Mouse (Mus musculus): Measurements from ENCODE around the gene Cpa1. TPM values are rescaled to one million over a fixed set of nuclear protein-coding genes. Genes with fewer than 3 reads are reported as not detected.

The Cpa1 gene
- polyA plus RNA-seq, 1 experiment from 2014 or later = 1.3 TPM

GRCm38 (mm10) chr6:30600033-30600432 lies 39.0 kb upstream of the Cpa1 start:
- no peak for TF ChIP-seq EP300 (optimal IDR thresholded peaks at IDR 0.05)
- no peak for TF ChIP-seq CTCF (IDR thresholded peaks at IDR 0.05; ENCODE audit: low read depth)
- Histone ChIP-seq H3K9me3 (ENCODE audit: control insufficient read depth, low read length) (no peaks in the 10 kb centered on the region), H3K4me1 (replicated peaks; ENCODE audit: control insufficient read depth, insufficient read depth) (no peaks in the 10 kb centered on the region), H3K27ac (replicated peaks) (no peak overlapping the region), H3K4me3 (ENCODE audit: low read depth, low read length) (no peak overlapping the region), H3K9ac (ENCODE audit: low read length) (no peak overlapping the region), H3K4me2 (replicated peaks; ENCODE audit: low read depth) (no peak overlapping the region), H3K27me3 (ENCODE audit: control insufficient read depth, insufficient read depth, low read length) (no peaks in the 10 kb centered on the region), H3K36me3 (ENCODE audit: control insufficient read depth, insufficient read depth, low read length) (no peaks in the 10 kb centered on the region)
- ATAC-seq (ENCODE audit: low FRiP score, low TSS enrichment) = no peak
- DNase-seq (ENCODE audit: low spot score) = no peak
- WGBS = 60% methylated on average over 3 of the region's 3 CpGs

GRCm38 (mm10) chr6:30600995-30601394 lies 38.0 kb upstream of the Cpa1 start:
- ATAC-seq (ENCODE audit: low FRiP score, low TSS enrichment) (no peak), DNase-seq (ENCODE audit: low spot score) (no peak)
- TF ChIP-seq EP300 (optimal IDR thresholded peaks at IDR 0.05) (no peak), CTCF (IDR thresholded peaks at IDR 0.05; ENCODE audit: low read depth) (no peak)
- no peak overlapping the region for H3K9ac ChIP-seq (ENCODE audit: low read length)
- no peaks in the 10 kb centered on the region for H3K4me1 ChIP-seq (replicated peaks; ENCODE audit: control insufficient read depth, insufficient read depth)
- WGBS = 90% methylated on average over 1 of the region's 1 CpGs
- H3K9me3 ChIP-seq (ENCODE audit: control insufficient read depth, low read length) = no peaks in the 10 kb centered on the region
- H3K4me2 ChIP-seq (replicated peaks; ENCODE audit: low read depth) = no peak overlapping the region
- H3K36me3 ChIP-seq (ENCODE audit: control insufficient read depth, insufficient read depth, low read length) = no peaks in the 10 kb centered on the region
- H3K4me3 ChIP-seq (ENCODE audit: low read depth, low read length) = no peak overlapping the region
- H3K27ac ChIP-seq (replicated peaks) = no peak overlapping the region
- H3K27me3 ChIP-seq (ENCODE audit: control insufficient read depth, insufficient read depth, low read length) = no peaks in the 10 kb centered on the region

GRCm38 (mm10) chr6:30604342-30604867 lies 34.6 kb upstream of the Cpa1 start:
- Histone ChIP-seq H3K4me1 (replicated peaks; ENCODE audit: control insufficient read depth, insufficient read depth) (no peaks in the 10 kb centered on the region), H3K36me3 (ENCODE audit: control insufficient read depth, insufficient read depth, low read length) (no peaks in the 10 kb centered on the region), H3K4me3 (ENCODE audit: low read depth, low read length) (no peak overlapping the region), H3K27me3 (ENCODE audit: control insufficient read depth, insufficient read depth, low read length) (no peaks in the 10 kb centered on the region), H3K9me3 (ENCODE audit: control insufficient read depth, low read length) (no peaks in the 10 kb centered on the region), H3K4me2 (replicated peaks; ENCODE audit: low read depth) (no peak overlapping the region), H3K9ac (ENCODE audit: low read length) (no peak overlapping the region), H3K27ac (replicated peaks) (no peak overlapping the region)
- no peak for TF ChIP-seq CTCF (IDR thresholded peaks at IDR 0.05; ENCODE audit: low read depth)
- TF ChIP-seq EP300 (optimal IDR thresholded peaks at IDR 0.05) = no peak
- WGBS = 66% methylated on average over 7 of the region's 7 CpGs
- DNase-seq (ENCODE audit: low spot score) (no peak), ATAC-seq (ENCODE audit: low FRiP score, low TSS enrichment) (no peak)

- no peak overlapping the region for H3K4me3 ChIP-seq (ENCODE audit: low read depth, low read length)
- no peak for TF ChIP-seq CTCF (IDR thresholded peaks at IDR 0.05; ENCODE audit: low read depth)
- no peak for TF ChIP-seq EP300 (optimal IDR thresholded peaks at IDR 0.05)
- no peaks in the 10 kb centered on the region for H3K36me3 ChIP-seq (ENCODE audit: control insufficient read depth, insufficient read depth, low read length)
- no peaks in the 10 kb centered on the region for H3K4me1 ChIP-seq (replicated peaks; ENCODE audit: control insufficient read depth, insufficient read depth)
- no peak for DNase-seq (ENCODE audit: low spot score)
- no peak overlapping the region for H3K9ac ChIP-seq (ENCODE audit: low read length)
- no peak overlapping the region for H3K4me2 ChIP-seq (replicated peaks; ENCODE audit: low read depth)
- 91% methylated on average over 4 of the region's 4 CpGs for WGBS
- H3K9me3 ChIP-seq (ENCODE audit: control insufficient read depth, low read length) = no peaks in the 10 kb centered on the region
- no peak overlapping the region for H3K27ac ChIP-seq (replicated peaks)
- no peaks in the 10 kb centered on the region for H3K27me3 ChIP-seq (ENCODE audit: control insufficient read depth, insufficient read depth, low read length)
- no peak for ATAC-seq (ENCODE audit: low FRiP score, low TSS enrichment)
Observed at GRCm38 (mm10) chr6:30605111-30605510, 33.9 kb upstream of the Cpa1 start.

- Histone ChIP-seq H3K27ac (replicated peaks) (no peak overlapping the region), H3K4me1 (replicated peaks; ENCODE audit: control insufficient read depth, insufficient read depth) (no peaks in the 10 kb centered on the region), H3K36me3 (ENCODE audit: control insufficient read depth, insufficient read depth, low read length) (no peaks in the 10 kb centered on the region), H3K9ac (ENCODE audit: low read length) (no peak overlapping the region), H3K4me2 (replicated peaks; ENCODE audit: low read depth) (no peak overlapping the region), H3K4me3 (ENCODE audit: low read depth, low read length) (no peak overlapping the region), H3K27me3 (ENCODE audit: control insufficient read depth, insufficient read depth, low read length) (no peaks in the 10 kb centered on the region), H3K9me3 (ENCODE audit: control insufficient read depth, low read length) (no peaks in the 10 kb centered on the region)
- TF ChIP-seq CTCF (IDR thresholded peaks at IDR 0.05; ENCODE audit: low read depth) (no peak), EP300 (optimal IDR thresholded peaks at IDR 0.05) (no peak)
- DNase-seq (ENCODE audit: low spot score) (no peak), ATAC-seq (ENCODE audit: low FRiP score, low TSS enrichment) (no peak)
- WGBS = 76% methylated on average over 5 of the region's 5 CpGs
Observed at GRCm38 (mm10) chr6:30605672-30606071, 33.3 kb upstream of the Cpa1 start.

GRCm38 (mm10) chr6:30610710-30611109 lies 28.3 kb upstream of the Cpa1 start, which contains the start of gene Cpa5:
Gene Cpa5 (plus strand): TSS chr6:30611010.
- Histone ChIP-seq H3K27me3 (ENCODE audit: control insufficient read depth, insufficient read depth, low read length) (no peaks in the 10 kb centered on the region), H3K9me3 (ENCODE audit: control insufficient read depth, low read length) (no peaks in the 10 kb centered on the region), H3K36me3 (ENCODE audit: control insufficient read depth, insufficient read depth, low read length) (no peaks in the 10 kb centered on the region), H3K9ac (ENCODE audit: low read length) (no peak within 1 kb of the TSS), H3K4me3 (ENCODE audit: low read depth, low read length) (no peak within 1 kb of the TSS), H3K4me2 (replicated peaks; ENCODE audit: low read depth) (no peak within 1 kb of the TSS), H3K4me1 (replicated peaks; ENCODE audit: control insufficient read depth, insufficient read depth) (no peaks in the 10 kb centered on the region), H3K27ac (replicated peaks) (no peak within 1 kb of the TSS)
- ATAC-seq (ENCODE audit: low FRiP score, low TSS enrichment) = no peak
- no peak for TF ChIP-seq EP300 (optimal IDR thresholded peaks at IDR 0.05)
- no peak for TF ChIP-seq CTCF (IDR thresholded peaks at IDR 0.05; ENCODE audit: low read depth)
- no peak for DNase-seq (ENCODE audit: low spot score)
- WGBS = 95% methylated on average over 7 of the region's 7 CpGs
